Mouse (Mus musculus): ENCODE measurements around the gene Armcx2. TPM values are rescaled to one million over a fixed set of nuclear protein-coding genes. Genes with fewer than 3 reads are reported as not detected.

Gene Armcx2
- 1 to 10 TPM; 1.6 to 2.6 TPM for total RNA-seq (2023)

DNA sequence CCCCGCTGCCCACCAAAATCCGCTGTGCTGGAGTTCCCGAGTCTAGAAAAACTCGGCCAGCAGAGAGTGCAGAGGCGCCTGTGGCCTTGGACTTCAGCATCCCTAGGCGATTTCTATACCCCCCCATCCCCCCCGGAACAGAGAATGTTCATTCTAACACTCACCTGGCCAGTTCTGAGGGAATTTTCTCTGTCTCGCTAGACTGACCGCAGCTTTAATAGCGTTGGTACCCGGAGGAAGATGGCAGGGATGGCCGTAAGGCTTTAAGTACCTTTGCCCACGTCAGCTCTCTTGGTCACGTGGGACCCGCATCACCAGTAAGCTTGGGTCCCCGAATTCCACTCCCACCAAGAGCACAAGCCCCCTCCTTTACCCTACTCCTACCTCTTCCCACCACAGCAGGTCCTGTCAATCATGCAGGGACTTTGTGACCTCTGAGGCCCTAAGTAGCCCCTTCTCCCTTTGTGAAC lies at the start of gene Armcx2:
Armcx2 (minus strand) TSS at position 467 of the 470 bp plus-strand sequence.

GRCm38 (mm10) chrX:134756434-134757292 lies 52.4 kb downstream of the Armcx2 start, which contains the start of gene Armcx3:
Gene Armcx3 (plus strand): TSS chrX:134756595.

Other genes with a start within 250 kb of the Armcx2 start
- gene Btk, start 225.7 kb downstream of the Armcx2 start, total RNA-seq (2023), result 10 to 100 TPM; 67.8 to 68.8 TPM
- 100 to 1,000 TPM; 175 to 194 TPM for gene Rpl36a, start 223.6 kb downstream of the Armcx2 start, total RNA-seq (2023)
- 10 to 100 TPM; 49.5 to 63.5 TPM for gene Gla, start 208.1 kb downstream of the Armcx2 start, total RNA-seq (2023)
- 10 to 100 TPM; 80.1 to 88.1 TPM for gene Hnrnph2, start 208.0 kb downstream of the Armcx2 start, total RNA-seq (2023)
- under 1 TPM; 0.44 to 0.82 TPM for gene Armcx4, start 122.7 kb downstream of the Armcx2 start, total RNA-seq (2023)
- gene Armcx1, start 91.3 kb downstream of the Armcx2 start, total RNA-seq (2023), result 1 to 10 TPM in 1 of 2 experiments, under 1 TPM in 1; 0.88 to 1.6 TPM
- gene Armcx6, start 57.8 kb downstream of the Armcx2 start, total RNA-seq (2023), result 1 to 10 TPM in 1 of 2 experiments, under 1 TPM in 1; 0.31 to 1.7 TPM
- gene Armcx3, start 52.6 kb downstream of the Armcx2 start, total RNA-seq (2023), result 10 to 100 TPM in 1 of 2 experiments, 1 to 10 TPM in 1; 8.4 to 11.0 TPM
- not detected for gene Nxf2, start 155.5 kb upstream of the Armcx2 start, total RNA-seq (2023)
- gene Zmat1, start 200.0 kb upstream of the Armcx2 start, total RNA-seq (2023), result 1 to 10 TPM; 3.0 to 3.8 TPM